In the genomic region with DNA sequence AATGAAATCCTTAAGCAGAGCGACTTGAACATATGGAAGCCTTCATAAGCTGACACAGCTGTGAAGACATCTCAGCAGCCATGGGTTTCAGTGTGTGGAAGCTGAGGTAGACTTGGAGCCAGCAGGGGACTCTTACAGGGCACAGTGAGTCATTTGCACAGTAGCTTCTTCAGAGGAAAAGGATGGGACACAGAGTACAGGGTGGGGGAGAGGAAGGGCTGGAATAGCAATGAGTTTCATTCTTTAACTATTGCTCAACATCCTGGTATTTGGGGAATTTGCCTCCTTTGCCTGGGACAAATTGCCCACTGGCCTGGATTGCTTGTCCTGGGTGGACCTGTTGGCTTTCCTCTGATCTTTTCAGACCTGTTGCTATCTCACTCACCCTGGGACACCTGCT, we compare ENCODE assay signal across 14 mouse cellular contexts. TPM values are rescaled to one million over a fixed set of nuclear protein-coding genes. Genes with fewer than 3 reads are reported as not detected.
DNase-seq lines count a peak whose midpoint lies in the region; ATAC-seq and TF ChIP-seq lines count a peak whose summit lies in the region.
"Had no signal": no experiment of that assay in that cellular context is flagged by ENCODE, and none has a peak within 500 bp of the region (broad histone marks: within the 10 kb centered on the region; RNA-seq: fewer than 3 reads in every experiment).

No protein-coding gene starts in this region.

- H3K4me2 ChIP-seq in embryonic facial prominence, embryonic 13.5 days, result no peak overlapping the region
- no peak overlapping the region for H3K4me2 ChIP-seq in embryonic facial prominence, embryonic 15.5 days (replicated peaks)
- H3K4me2 ChIP-seq in lung, embryonic 14.5 days, result no peak overlapping the region
- H3K4me2 ChIP-seq: liver, embryonic 15.5 days; neural tube, embryonic 12.5 days had no signal

- DNase-seq in embryonic facial prominence, embryonic 10.5 days (ENCODE audit: low spot score), result no peak
- DNase-seq in 3134 (ENCODE audit: extremely low read depth, insufficient read length, low spot score), result peak; percentile 76
- DNase-seq in lung, embryonic 14.5 days, result peak; percentile 39
- DNase-seq in spleen, adult 18-20 months, result no peak
- DNase-seq in urinary bladder, postnatal 25 days (ENCODE audit: low spot score), result no peak
- DNase-seq in left cerebral cortex, postnatal 14 days (ENCODE audit: low spot score in 2 of 2), result no peak
- DNase-seq: cerebellum, adult 9-11 months had no signal

- no peak overlapping the region for H3K9ac ChIP-seq in embryonic facial prominence, embryonic 13.5 days
- no peak overlapping the region for H3K9ac ChIP-seq in embryonic facial prominence, embryonic 15.5 days
- H3K9ac ChIP-seq in lung, embryonic 14.5 days, result no peak overlapping the region
- H3K9ac ChIP-seq: liver, embryonic 15.5 days; neural tube, embryonic 12.5 days had no signal

- TF ChIP-seq CTCF in lung, embryonic 14.5 days (IDR thresholded peaks at IDR 0.05; ENCODE audit: low read depth), result no peak

- WGBS in embryonic facial prominence, embryonic 13.5 days, result 43% methylated on average over 1 of the region's 1 CpGs
- WGBS in embryonic facial prominence, embryonic 10.5 days, result 81% methylated on average over 1 of the region's 1 CpGs
- 49% methylated on average over 1 of the region's 1 CpGs for WGBS in embryonic facial prominence, embryonic 15.5 days
- WGBS in lung, embryonic 14.5 days, result 40% methylated on average over 1 of the region's 1 CpGs

- intact Hi-C loops in left cerebral cortex, postnatal 14 days (cut with DNase I), result no loop called here

- peaks cover 20% of the 10 kb centered on the region for H3K4me1 ChIP-seq in embryonic facial prominence, embryonic 13.5 days
- H3K4me1 ChIP-seq in embryonic facial prominence, embryonic 10.5 days, result peaks cover 25% of the 10 kb centered on the region
- H3K4me1 ChIP-seq in embryonic facial prominence, embryonic 15.5 days, result peaks cover 30% of the 10 kb centered on the region
- H3K4me1 ChIP-seq in lung, embryonic 14.5 days (ENCODE audit: insufficient read depth), result peaks cover 23% of the 10 kb centered on the region
- H3K4me1 ChIP-seq: neural tube, embryonic 12.5 days had no signal

- no peaks in the 10 kb centered on the region for H3K36me3 ChIP-seq in embryonic facial prominence, embryonic 13.5 days
- no peaks in the 10 kb centered on the region for H3K36me3 ChIP-seq in embryonic facial prominence, embryonic 10.5 days (replicated peaks)
- no peaks in the 10 kb centered on the region for H3K36me3 ChIP-seq in embryonic facial prominence, embryonic 15.5 days
- no peaks in the 10 kb centered on the region for H3K36me3 ChIP-seq in lung, embryonic 14.5 days (ENCODE audit: insufficient read depth)
- H3K36me3 ChIP-seq: liver, embryonic 15.5 days; neural tube, embryonic 12.5 days had no signal

- ATAC-seq in embryonic facial prominence, embryonic 13.5 days (ENCODE audit: insufficient number of reproducible peaks, insufficient read depth, low FRiP score, low TSS enrichment, low read depth), result no peak
- no peak for ATAC-seq in embryonic facial prominence, embryonic 15.5 days (ENCODE audit: insufficient number of reproducible peaks, low FRiP score, low TSS enrichment, low read depth)
- peak; percentile 25; the same call in 1 of the 2 replicates for ATAC-seq in lung, embryonic 14.5 days (ENCODE audit: insufficient read depth)
- ATAC-seq: activated CD4-positive, CD25-positive, alpha-beta regulatory T cell, adult 4 months had no signal

- H3K27ac ChIP-seq in embryonic facial prominence, embryonic 13.5 days, result peak overlapping the region; percentile 34; the same call in 1 of the 2 replicates
- H3K27ac ChIP-seq in embryonic facial prominence, embryonic 10.5 days (replicated peaks), result no peak overlapping the region
- H3K27ac ChIP-seq in embryonic facial prominence, embryonic 15.5 days (replicated peaks), result peak overlapping the region; percentile 28; the same call in 1 of the 2 replicates
- no peak overlapping the region for H3K27ac ChIP-seq in lung, embryonic 14.5 days (ENCODE audit: low read depth)
- H3K27ac ChIP-seq: layer of hippocampus, adult 2 months; liver, embryonic 15.5 days; neural tube, embryonic 12.5 days had no signal

- no peak overlapping the region for H3K4me3 ChIP-seq in embryonic facial prominence, embryonic 13.5 days
- no peak overlapping the region for H3K4me3 ChIP-seq in embryonic facial prominence, embryonic 10.5 days
- no peak overlapping the region for H3K4me3 ChIP-seq in embryonic facial prominence, embryonic 15.5 days (replicated peaks)
- H3K4me3 ChIP-seq in lung, embryonic 14.5 days (ENCODE audit: low read depth, low read length), result no peak overlapping the region
- H3K4me3 ChIP-seq: layer of hippocampus, adult 2 months; liver, embryonic 15.5 days; neural tube, embryonic 12.5 days had no signal

- H3K9me3 ChIP-seq in embryonic facial prominence, embryonic 13.5 days, result no peaks in the 10 kb centered on the region
- H3K9me3 ChIP-seq in embryonic facial prominence, embryonic 10.5 days, result no peaks in the 10 kb centered on the region
- no peaks in the 10 kb centered on the region for H3K9me3 ChIP-seq in embryonic facial prominence, embryonic 15.5 days (replicated peaks)
- H3K9me3 ChIP-seq in lung, embryonic 14.5 days (ENCODE audit: low read depth, low read length), result no peaks in the 10 kb centered on the region
- H3K9me3 ChIP-seq: liver, embryonic 15.5 days; neural tube, embryonic 12.5 days had no signal

- H3K27me3 ChIP-seq in embryonic facial prominence, embryonic 13.5 days, result no peaks in the 10 kb centered on the region
- no peaks in the 10 kb centered on the region for H3K27me3 ChIP-seq in embryonic facial prominence, embryonic 10.5 days (replicated peaks; ENCODE audit: low read depth, poor library complexity, severe bottlenecking)
- H3K27me3 ChIP-seq in embryonic facial prominence, embryonic 15.5 days, result no peaks in the 10 kb centered on the region
- no peaks in the 10 kb centered on the region for H3K27me3 ChIP-seq in lung, embryonic 14.5 days (ENCODE audit: insufficient read depth, low read length)
- H3K27me3 ChIP-seq: liver, embryonic 15.5 days; neural tube, embryonic 12.5 days had no signal

RNA-seq across cellular contexts. Expression of a gene that starts 52.3 kb away (rescaled TPM):
- polyA plus RNA-seq in embryonic facial prominence, embryonic 13.5 days (2015; fragmentation: Nextera tagmentation; extraction: Ambion mirVana), result not detected in 2 replicates
- polyA plus RNA-seq in embryonic facial prominence, embryonic 10.5 days (2016; fragmentation: Nextera tagmentation; extraction: Ambion mirVana), result not detected in 2 replicates
- polyA plus RNA-seq in embryonic facial prominence, embryonic 15.5 days (2015; fragmentation: Nextera tagmentation; extraction: Ambion mirVana), result 0.49 TPM in 1 of 2 replicates, not detected in the other
- 0.30 and 0.39 TPM in 2 replicates for polyA plus RNA-seq in lung, embryonic 14.5 days (2014; fragmentation: Nextera tagmentation; extraction: Ambion mirVana)
- total RNA-seq in left cerebral cortex, postnatal 14 days (2021), result under 1 TPM; 0.59 to 0.68 TPM
- polyA plus RNA-seq: hindbrain, embryonic 11.5 days; neural tube, embryonic 12.5 days had no signal

Comparison
In these comparisons a context has a peak if more than half of its experiments do, and no peak if none do; other contexts are left out.
1. H3K27ac ChIP-seq: peak in embryonic facial prominence, embryonic 13.5 days (single experiment) and embryonic facial prominence, embryonic 15.5 days (single experiment); none in embryonic facial prominence, embryonic 10.5 days (single experiment) and lung, embryonic 14.5 days (single experiment).
2. DNase-seq: peak in 3134 (single experiment) and lung, embryonic 14.5 days (single experiment); none in embryonic facial prominence, embryonic 10.5 days (single experiment), spleen, adult 18-20 months (0 of 2), urinary bladder, postnatal 25 days (single experiment) and left cerebral cortex, postnatal 14 days (0 of 2).